Mouse (Mus musculus) Muller cell, postnatal 12 days (primary cell): ENCODE results near the gene Zbtb44.
A peak's percentile ranks its signal among the peaks of the same experiment; 100 is the strongest.

ENCODE experiments used
- DNase-seq: peaks from one replicate; pipeline ENCODE4 v3.0.0-alpha.2; 2015; ENCODE audit errors: inconsistent ontology term

The Zbtb44 gene

GRCm38 (mm10) chr9:31070706-31071105, 40.3 kb downstream of the Zbtb44 start:
- DNase-seq: no peak

- DNase-seq: no peak
These were observed 41.8 kb downstream of the Zbtb44 start for GRCm38 (mm10) chr9:31072256-31072655.

GRCm38 (mm10) chr9:31073797-31074196, 43.4 kb downstream of the Zbtb44 start:
- DNase-seq: no peak

- no peak for DNase-seq
These were observed 44.4 kb downstream of the Zbtb44 start for GRCm38 (mm10) chr9:31074836-31075235.

GRCm38 (mm10) chr9:31080726-31081125, 50.3 kb downstream of the Zbtb44 start:
- DNase-seq: no peak

GRCm38 (mm10) chr9:31082054-31082666, 51.7 kb downstream of the Zbtb44 start:
- peak; percentile 60 for DNase-seq

- no peak for DNase-seq
These were observed 52.3 kb downstream of the Zbtb44 start for GRCm38 (mm10) chr9:31082771-31083170.

- DNase-seq: no peak
These were observed 55.1 kb downstream of the Zbtb44 start for GRCm38 (mm10) chr9:31085556-31085955.

- DNase-seq: no peak
These were observed 55.8 kb downstream of the Zbtb44 start for GRCm38 (mm10) chr9:31086085-31086753.

- no peak for DNase-seq
These were observed 56.3 kb downstream of the Zbtb44 start for GRCm38 (mm10) chr9:31086754-31087145.

GRCm38 (mm10) chr9:31087466-31087865, 57.0 kb downstream of the Zbtb44 start:
- no peak for DNase-seq

- DNase-seq: no peak
These were observed 57.7 kb downstream of the Zbtb44 start for GRCm38 (mm10) chr9:31088116-31088515.

GRCm38 (mm10) chr9:31088883-31089282, 58.4 kb downstream of the Zbtb44 start:
- DNase-seq: no peak

GRCm38 (mm10) chr9:31089541-31089940, 59.1 kb downstream of the Zbtb44 start:
- DNase-seq: no peak

GRCm38 (mm10) chr9:31090081-31091023, 59.9 kb downstream of the Zbtb44 start:
- no peak for DNase-seq

- no peak for DNase-seq
These were observed 60.7 kb downstream of the Zbtb44 start for GRCm38 (mm10) chr9:31091162-31091581.

- no peak for DNase-seq
These were observed 61.8 kb downstream of the Zbtb44 start for GRCm38 (mm10) chr9:31092111-31092832.

- DNase-seq: no peak
These were observed 62.4 kb downstream of the Zbtb44 start for GRCm38 (mm10) chr9:31092833-31093195.

GRCm38 (mm10) chr9:31097088-31098082, 66.9 kb downstream of the Zbtb44 start:
- DNase-seq: peak; percentile 50

- no peak for DNase-seq
These were observed 67.7 kb downstream of the Zbtb44 start for GRCm38 (mm10) chr9:31098118-31098517.

GRCm38 (mm10) chr9:31108464-31108863, 78.0 kb downstream of the Zbtb44 start:
- DNase-seq: no peak
